Mouse (Mus musculus) myocyte (in vitro differentiated cells): ENCODE measurements around the gene Chd9.

Experiments
- CEBPB ChIP-seq: IDR thresholded peaks from 2 replicates; pipeline ENCODE4 v1.6.1; 2011; ENCODE audit warnings: mild to moderate bottlenecking, moderate library complexity; ENCODE audit not compliant: poor library complexity, insufficient read depth, severe bottlenecking
- E2F4 ChIP-seq: IDR thresholded peaks from one replicate; pipeline ENCODE4 v1.6.1; 2011; ENCODE audit warnings: mild to moderate bottlenecking, control low read depth, moderate library complexity; ENCODE audit not compliant: insufficient read depth
- MAX ChIP-seq: IDR thresholded peaks from one replicate; pipeline ENCODE4 v1.6.1; 2011; ENCODE audit warnings: low read depth, mild to moderate bottlenecking, control low read depth
- MYOD1 ChIP-seq, 3 experiments: IDR thresholded peaks; one replicate each; pipeline ENCODE4 v1.6.1; 2011; ENCODE audit warnings: control low read depth in 2 of 3, low read depth in 2 of 3, mild to moderate bottlenecking in 2 of 3, moderate library complexity in 1 of 3; ENCODE audit not compliant: insufficient read length in 2 of 3, control insufficient read depth in 1 of 3
- MYOG ChIP-seq, 3 experiments: IDR thresholded peaks; one replicate each; pipeline ENCODE4 v1.6.1; 2011; ENCODE audit warnings: control low read depth in 2 of 3, low read depth in 2 of 3, mild to moderate bottlenecking in 2 of 3; ENCODE audit not compliant: insufficient read length in 2 of 3, control insufficient read depth in 1 of 3, insufficient read depth in 1 of 3
- POLR2A ChIP-seq: IDR thresholded peaks from one replicate; pipeline ENCODE4 v1.6.1; 2011; ENCODE audit warnings: low read depth, mild to moderate bottlenecking, control low read depth, moderate library complexity; ENCODE audit not compliant: insufficient read length
- POLR2AphosphoS2 ChIP-seq: IDR thresholded peaks from one replicate; pipeline ENCODE4 v1.6.1; 2011; ENCODE audit warnings: low read depth, control low read depth; ENCODE audit not compliant: insufficient read length
- SRF ChIP-seq: IDR thresholded peaks from one replicate; pipeline ENCODE4 v1.6.1; 2011; ENCODE audit warnings: low read depth; ENCODE audit not compliant: control insufficient read depth, insufficient read length
- TCF12 ChIP-seq: IDR thresholded peaks from one replicate; pipeline ENCODE4 v1.6.1; 2011; ENCODE audit warnings: mild to moderate bottlenecking, control low read depth; ENCODE audit not compliant: poor library complexity, insufficient read depth, severe bottlenecking
- TCF3 ChIP-seq: IDR thresholded peaks from one replicate; pipeline ENCODE4 v1.6.1; 2011; ENCODE audit warnings: low read depth, control low read depth; ENCODE audit not compliant: insufficient read length
- USF1 ChIP-seq: IDR thresholded peaks from one replicate; pipeline ENCODE4 v1.6.1; 2011; ENCODE audit warnings: low read depth, mild to moderate bottlenecking, control low read depth, moderate library complexity

- TF ChIP-seq SRF (no peak), POLR2AphosphoS2 (no peak), E2F4 (no peak), MAX (no peak), POLR2A (no peak), CEBPB (no peak), TCF12 (no peak), MYOD1 (IDR thresholded peaks at IDR 0.05; ENCODE audit: control insufficient read depth in 1 of 3, insufficient read length in 2 of 3, low read depth in 2 of 3) (no peak), TCF3 (no peak), USF1 (no peak), MYOG (IDR thresholded peaks at IDR 0.05; ENCODE audit: control insufficient read depth in 1 of 3, insufficient read depth in 1 of 3, insufficient read length in 2 of 3, low read depth in 2 of 3) (no peak)
Measured at GRCm38 (mm10) chr8:91059086-91059578, 231.0 kb downstream of the Chd9 start.
